Mouse (Mus musculus): ENCODE data around the gene Gm21985.

Gene Gm21985

GRCm38 (mm10) chr2:112332051-112332898 is 66.2 kb downstream of the Gm21985 start:
- DNase-seq (ENCODE audit: low spot score) = no peak

- no peak for DNase-seq (ENCODE audit: low spot score)
Measured at GRCm38 (mm10) chr2:112337211-112337610, 71.1 kb downstream of the Gm21985 start.

- peak; percentile 2 for DNase-seq (ENCODE audit: low spot score)
Measured at GRCm38 (mm10) chr2:112339736-112340135, 73.6 kb downstream of the Gm21985 start.

- DNase-seq (ENCODE audit: low spot score) = no peak
Measured at GRCm38 (mm10) chr2:112341117-112341516, 75.0 kb downstream of the Gm21985 start.

GRCm38 (mm10) chr2:112348246-112348645 is 82.1 kb downstream of the Gm21985 start:
- no peak for DNase-seq (ENCODE audit: low spot score)

- DNase-seq (ENCODE audit: low spot score) = no peak
Measured at GRCm38 (mm10) chr2:112353685-112354455, 87.8 kb downstream of the Gm21985 start.

GRCm38 (mm10) chr2:112359611-112360010 is 93.5 kb downstream of the Gm21985 start:
- no peak for DNase-seq (ENCODE audit: low spot score)

- no peak for DNase-seq (ENCODE audit: low spot score)
Measured at GRCm38 (mm10) chr2:112360012-112360780, 94.1 kb downstream of the Gm21985 start.

- DNase-seq (ENCODE audit: low spot score) = no peak
Measured at GRCm38 (mm10) chr2:112360781-112361169, 94.7 kb downstream of the Gm21985 start.

GRCm38 (mm10) chr2:112367222-112367621 is 101.1 kb downstream of the Gm21985 start:
- DNase-seq (ENCODE audit: low spot score) = peak; percentile 9

GRCm38 (mm10) chr2:112367726-112368673 is 101.9 kb downstream of the Gm21985 start, which contains the start of gene Emc4:
Emc4 (minus strand) TSS chr2:112368027.
- peak; percentile 95 for DNase-seq (ENCODE audit: low spot score)

GRCm38 (mm10) chr2:112369941-112370340 is 103.8 kb downstream of the Gm21985 start:
- DNase-seq (ENCODE audit: low spot score) = no peak

- no peak for DNase-seq (ENCODE audit: low spot score)
Measured at GRCm38 (mm10) chr2:112373141-112373540, 107.0 kb downstream of the Gm21985 start.

- no peak for DNase-seq (ENCODE audit: low spot score)
Measured at GRCm38 (mm10) chr2:112374610-112375009, 108.5 kb downstream of the Gm21985 start.

GRCm38 (mm10) chr2:112378973-112379898 is 113.1 kb downstream of the Gm21985 start, which contains the start of gene Katnbl1:
Katnbl1 (plus strand) TSS chr2:112379211.
- peak; percentile 96 for DNase-seq (ENCODE audit: low spot score)

GRCm38 (mm10) chr2:112380131-112380530 is 114.0 kb downstream of the Gm21985 start:
- peak; percentile 7 for DNase-seq (ENCODE audit: low spot score)

- DNase-seq (ENCODE audit: low spot score) = no peak
Measured at GRCm38 (mm10) chr2:112381219-112381618, 115.1 kb downstream of the Gm21985 start.

- DNase-seq (ENCODE audit: low spot score) = no peak
Measured at GRCm38 (mm10) chr2:112390843-112391242, 124.7 kb downstream of the Gm21985 start.

- DNase-seq (ENCODE audit: low spot score) = no peak
Measured at GRCm38 (mm10) chr2:112391346-112392000, 125.4 kb downstream of the Gm21985 start.
